In genomic region chr5:38346646-38347432, GRCm38 (mm10) we compare ENCODE assay signal across 10 mouse cellular contexts. TPM values are rescaled to one million over a fixed set of nuclear protein-coding genes. Genes with fewer than 3 reads are reported as not detected.
A peak's percentile ranks its signal among the peaks of the same experiment; 100 is the strongest.
DNase-seq lines count a peak whose midpoint lies in the region; ATAC-seq and TF ChIP-seq lines count a peak whose summit lies in the region.
"Had no signal": no experiment of that assay in that cellular context is flagged by ENCODE, and none has a peak within 500 bp of the region (broad histone marks: within the 10 kb centered on the region; RNA-seq: fewer than 3 reads in every experiment).

No protein-coding gene starts in this region.

- 42% methylated on average over 10 of the region's 10 CpGs for WGBS in limb, embryonic 10.5 days

- no peaks in the 10 kb centered on the region for H3K27me3 ChIP-seq in limb, embryonic 10.5 days (ENCODE audit: low read depth, poor library complexity, severe bottlenecking)

- no peak for TF ChIP-seq CTCF in gastrocnemius, adult 2 months (IDR thresholded peaks at IDR 0.05)

- no peak for ATAC-seq in monocyte, adult 5-6 weeks (replicated peaks; ENCODE audit: insufficient number of reproducible peaks, low FRiP score, low TSS enrichment, poor library complexity, severe bottlenecking)

- H3K4me1 ChIP-seq in limb, embryonic 10.5 days, result peaks cover 8% of the 10 kb centered on the region
- H3K4me1 ChIP-seq: megakaryocyte, embryonic 14.5 days had no signal

- H3K36me3 ChIP-seq in limb, embryonic 10.5 days, result no peaks in the 10 kb centered on the region

- intact Hi-C loops in gastrocnemius, postnatal 14 days (cut with DNase I; ENCODE audit: low total_unique reads), result no loop called here
- intact Hi-C loops in gastrocnemius, adult 2 months (cut with DNase I), result no loop called here

- H3K4me3 ChIP-seq in gastrocnemius, adult 2 months, result no peak overlapping the region
- H3K4me3 ChIP-seq in limb, embryonic 10.5 days, result no peak overlapping the region
- H3K4me3 ChIP-seq: megakaryocyte, embryonic 14.5 days had no signal

- no peak overlapping the region for H3K27ac ChIP-seq in gastrocnemius, adult 2 months
- H3K27ac ChIP-seq in limb, embryonic 10.5 days, result no peak overlapping the region

- peak; percentile 39 for DNase-seq in gastrocnemius, postnatal 14 days
- DNase-seq in gastrocnemius, adult 2 months, result no peak
- DNase-seq in urinary bladder, postnatal 25 days (ENCODE audit: low spot score), result peak; percentile 6
- no peak for DNase-seq in urinary bladder, adult 2 months (ENCODE audit: low spot score)
- DNase-seq in limb, embryonic 10.5 days (ENCODE audit: low spot score), result peak; percentile 67
- DNase-seq in layer of hippocampus, postnatal 14 days (ENCODE audit: low spot score in 2 of 2), result no peak
- no peak for DNase-seq in natural killer cell, adult 2 months (ENCODE audit: low spot score in 2 of 2)

- no peaks in the 10 kb centered on the region for H3K9me3 ChIP-seq in limb, embryonic 10.5 days (replicated peaks)
- H3K9me3 ChIP-seq: megakaryocyte, embryonic 14.5 days had no signal

RNA-seq across cellular contexts. Expression of gene Drd5, which starts 27.7 kb away (rescaled TPM):
- not detected for total RNA-seq in gastrocnemius, postnatal 14 days (2021)
- total RNA-seq in gastrocnemius, adult 2 months (2021), result not detected
- not detected in 2 replicates for polyA plus RNA-seq in urinary bladder, adult 2 months (2012; rRNA removed)
- not detected in 2 replicates for polyA plus RNA-seq in limb, embryonic 10.5 days (2016; fragmentation: Nextera tagmentation; extraction: Ambion mirVana)
- 1 to 10 TPM; 6.7 to 7.9 TPM for total RNA-seq in layer of hippocampus, postnatal 14 days (2021)
- not detected in 3 replicates for total RNA-seq in monocyte, adult 5-6 weeks (2017)
- total RNA-seq: gastrocnemius, postnatal 4 days had no signal

Comparison
In these comparisons a context has a peak if more than half of its experiments do, and no peak if none do; other contexts are left out.
1. DNase-seq: peak in gastrocnemius, postnatal 14 days (single experiment), urinary bladder, postnatal 25 days (single experiment) and limb, embryonic 10.5 days (single experiment); none in gastrocnemius, adult 2 months (single experiment), urinary bladder, adult 2 months (single experiment), layer of hippocampus, postnatal 14 days (0 of 2) and natural killer cell, adult 2 months (0 of 2).